Mouse (Mus musculus): Measurements from ENCODE around the gene Gm45021. TPM values are rescaled to one million over a fixed set of nuclear protein-coding genes. Genes with fewer than 3 reads are reported as not detected.

Gene Gm45021
- polyA plus RNA-seq (2015; fragmentation: Nextera tagmentation; extraction: Ambion mirVana): not detected in 2 replicates

GRCm38 (mm10) chr6:48589194-48589750, at the start of gene Gm45021:
Gm45021 (plus strand) TSS chr6:48589610.
- Histone ChIP-seq H3K27ac (0 out of 2 replicates have a peak within 1 kb of the TSS, but pooled peaks have one; percentile 8), H3K9ac (no peak within 1 kb of the TSS), H3K4me3 (no peak within 1 kb of the TSS), H3K9me3 (no peaks in the 10 kb centered on the region), H3K27me3 (no peaks in the 10 kb centered on the region), H3K4me2 (no peak within 1 kb of the TSS), H3K36me3 (no peaks in the 10 kb centered on the region), H3K4me1 (peaks cover 13% of the 10 kb centered on the region)
- no peak for ATAC-seq (ENCODE audit: insufficient number of reproducible peaks, low FRiP score, low TSS enrichment, low read depth)
- WGBS: 21% methylated on average over 6 of the region's 6 CpGs

GRCm38 (mm10) chr6:48539860-48540259, 49.5 kb upstream of the Gm45021 start:
- Histone ChIP-seq H3K9me3 (no peaks in the 10 kb centered on the region), H3K9ac (no peak overlapping the region), H3K27me3 (no peaks in the 10 kb centered on the region), H3K4me3 (no peak overlapping the region), H3K4me1 (peaks cover 27% of the 10 kb centered on the region), H3K27ac (no peak overlapping the region), H3K36me3 (no peaks in the 10 kb centered on the region), H3K4me2 (no peak overlapping the region)
- ATAC-seq (ENCODE audit: insufficient number of reproducible peaks, low FRiP score, low TSS enrichment, low read depth): no peak
- WGBS: 62% methylated on average over 5 of the region's 5 CpGs

GRCm38 (mm10) chr6:48540721-48541120, 48.7 kb upstream of the Gm45021 start:
- H3K27ac ChIP-seq: no peak overlapping the region
- ATAC-seq (ENCODE audit: insufficient number of reproducible peaks, low FRiP score, low TSS enrichment, low read depth): no peak

GRCm38 (mm10) chr6:48541560-48542450, 47.6 kb upstream of the Gm45021 start:
- 18% methylated on average over 7 of the region's 7 CpGs for WGBS
- no peak; the same call in 1 of the 2 replicates for ATAC-seq (ENCODE audit: insufficient number of reproducible peaks, low FRiP score, low TSS enrichment, low read depth)
- Histone ChIP-seq H3K4me2 (no peak overlapping the region), H3K36me3 (no peaks in the 10 kb centered on the region), H3K9ac (no peak overlapping the region), H3K27ac (0 out of 2 replicates have a peak overlapping the region, but pooled peaks have one; percentile 35), H3K4me3 (no peak overlapping the region), H3K27me3 (no peaks in the 10 kb centered on the region), H3K9me3 (no peaks in the 10 kb centered on the region), H3K4me1 (peaks cover 29% of the 10 kb centered on the region)

More at GRCm38 (mm10) chr6:48540721-48541120, 48.7 kb upstream of the Gm45021 start:
- no peaks in the 10 kb centered on the region for H3K9me3 ChIP-seq
- no peak overlapping the region for H3K9ac ChIP-seq
- no peak overlapping the region for H3K4me3 ChIP-seq
- H3K36me3 ChIP-seq: no peaks in the 10 kb centered on the region
- WGBS: 34% methylated on average over 3 of the region's 3 CpGs
- H3K4me1 ChIP-seq: peaks cover 27% of the 10 kb centered on the region
- H3K4me2 ChIP-seq: no peak overlapping the region
- no peaks in the 10 kb centered on the region for H3K27me3 ChIP-seq

GRCm38 (mm10) chr6:48542631-48543030, 46.8 kb upstream of the Gm45021 start:
- peaks cover 21% of the 10 kb centered on the region for H3K4me1 ChIP-seq

GRCm38 (mm10) chr6:48545251-48545650, 44.2 kb upstream of the Gm45021 start:
- H3K4me1 ChIP-seq: peaks cover 18% of the 10 kb centered on the region
- no peak overlapping the region for H3K27ac ChIP-seq

More at GRCm38 (mm10) chr6:48542631-48543030, 46.8 kb upstream of the Gm45021 start:
- Histone ChIP-seq H3K4me2 (no peak overlapping the region), H3K27me3 (no peaks in the 10 kb centered on the region), H3K27ac (no peak overlapping the region), H3K9me3 (no peaks in the 10 kb centered on the region), H3K4me3 (no peak overlapping the region), H3K36me3 (no peaks in the 10 kb centered on the region), H3K9ac (no peak overlapping the region)
- no peak for ATAC-seq (ENCODE audit: insufficient number of reproducible peaks, low FRiP score, low TSS enrichment, low read depth)
- 60% methylated on average over 3 of the region's 3 CpGs for WGBS

GRCm38 (mm10) chr6:48546271-48546670, 43.1 kb upstream of the Gm45021 start:
- peaks cover 15% of the 10 kb centered on the region for H3K4me1 ChIP-seq
- H3K9ac ChIP-seq: no peak overlapping the region
- no peaks in the 10 kb centered on the region for H3K9me3 ChIP-seq
- no peaks in the 10 kb centered on the region for H3K36me3 ChIP-seq
- 63% methylated on average over 1 of the region's 1 CpGs for WGBS
- no peak overlapping the region for H3K4me2 ChIP-seq
- no peak overlapping the region for H3K4me3 ChIP-seq
- ATAC-seq (ENCODE audit: insufficient number of reproducible peaks, low FRiP score, low TSS enrichment, low read depth): no peak
- H3K27me3 ChIP-seq: no peaks in the 10 kb centered on the region
- no peak overlapping the region for H3K27ac ChIP-seq

More at GRCm38 (mm10) chr6:48545251-48545650, 44.2 kb upstream of the Gm45021 start:
- H3K4me2 ChIP-seq: no peak overlapping the region
- H3K27me3 ChIP-seq: no peaks in the 10 kb centered on the region
- H3K4me3 ChIP-seq: no peak overlapping the region
- no peaks in the 10 kb centered on the region for H3K9me3 ChIP-seq
- no peaks in the 10 kb centered on the region for H3K36me3 ChIP-seq
- ATAC-seq (ENCODE audit: insufficient number of reproducible peaks, low FRiP score, low TSS enrichment, low read depth): no peak
- no peak overlapping the region for H3K9ac ChIP-seq
- WGBS: 67% methylated on average over 5 of the region's 5 CpGs

GRCm38 (mm10) chr6:48546858-48547257, 42.6 kb upstream of the Gm45021 start:
- Histone ChIP-seq H3K4me1 (peaks cover 9% of the 10 kb centered on the region), H3K4me3 (no peak overlapping the region), H3K9ac (no peak overlapping the region), H3K27ac (no peak overlapping the region), H3K36me3 (no peaks in the 10 kb centered on the region), H3K4me2 (no peak overlapping the region), H3K27me3 (no peaks in the 10 kb centered on the region), H3K9me3 (no peaks in the 10 kb centered on the region)
- 41% methylated on average over 4 of the region's 4 CpGs for WGBS
- ATAC-seq (ENCODE audit: insufficient number of reproducible peaks, low FRiP score, low TSS enrichment, low read depth): no peak

GRCm38 (mm10) chr6:48548314-48548713, 41.1 kb upstream of the Gm45021 start:
- Histone ChIP-seq H3K27me3 (no peaks in the 10 kb centered on the region), H3K4me1 (peaks cover 4% of the 10 kb centered on the region; the same call in 1 of the 2 replicates), H3K9ac (no peak overlapping the region), H3K27ac (no peak overlapping the region), H3K9me3 (no peaks in the 10 kb centered on the region), H3K4me3 (no peak overlapping the region), H3K4me2 (no peak overlapping the region), H3K36me3 (no peaks in the 10 kb centered on the region)
- WGBS: 87% methylated on average over 6 of the region's 6 CpGs
- no peak for ATAC-seq (ENCODE audit: insufficient number of reproducible peaks, low FRiP score, low TSS enrichment, low read depth)

GRCm38 (mm10) chr6:48552918-48553317, 36.5 kb upstream of the Gm45021 start:
- Histone ChIP-seq H3K4me3 (no peak overlapping the region), H3K4me1 (peaks cover 15% of the 10 kb centered on the region), H3K36me3 (no peaks in the 10 kb centered on the region; the same call in 1 of the 2 replicates), H3K27ac (no peak overlapping the region), H3K27me3 (no peaks in the 10 kb centered on the region), H3K9ac (no peak overlapping the region), H3K9me3 (no peaks in the 10 kb centered on the region), H3K4me2 (no peak overlapping the region)
- WGBS: 51% methylated on average over 4 of the region's 4 CpGs
- no peak for ATAC-seq (ENCODE audit: insufficient number of reproducible peaks, low FRiP score, low TSS enrichment, low read depth)

GRCm38 (mm10) chr6:48553819-48554218, 35.6 kb upstream of the Gm45021 start:
- peak overlapping the region; percentile 95 for H3K27ac ChIP-seq
- no peaks in the 10 kb centered on the region; the same call in 1 of the 2 replicates for H3K36me3 ChIP-seq
- peak overlapping the region; percentile 50 for H3K4me2 ChIP-seq
- peaks cover 15% of the 10 kb centered on the region for H3K4me1 ChIP-seq
- ATAC-seq (ENCODE audit: insufficient number of reproducible peaks, low FRiP score, low TSS enrichment, low read depth): no peak
- H3K9me3 ChIP-seq: no peaks in the 10 kb centered on the region
- no peaks in the 10 kb centered on the region for H3K27me3 ChIP-seq
- H3K4me3 ChIP-seq: peak overlapping the region; percentile 58
- peak overlapping the region; percentile 51 for H3K9ac ChIP-seq
- WGBS: 88% methylated on average over 4 of the region's 4 CpGs
